Mouse (Mus musculus): ENCODE results near the gene Il1rl1.

GRCm38 (mm10) chr1:40418512-40418911, 10.9 kb upstream of the Il1rl1 start:
- no peak for TF ChIP-seq CTCF (IDR thresholded peaks at IDR 0.05; ENCODE audit: low read depth)
- no peak for TF ChIP-seq EP300 (IDR thresholded peaks at IDR 0.05; ENCODE audit: low read depth)
